Mouse (Mus musculus) CH12.LX (cell line): ENCODE data around the gene Gucy2e. TPM values are rescaled to one million over a fixed set of nuclear protein-coding genes. Genes with fewer than 3 reads are reported as not detected.

Experiments used
- DNase-seq: peaks from one replicate; pipeline ENCODE4 v3.0.0-alpha.2; 2013; ENCODE audit errors: extremely low read depth
- H3K27ac ChIP-seq: 2 replicates; pipeline ENCODE4 v1.5.1; 2012; ENCODE audit warnings: low read depth, mild to moderate bottlenecking, control low read depth, moderate library complexity; ENCODE audit not compliant: insufficient read depth
- H3K27me3 ChIP-seq: replicated peaks from 2 replicates; pipeline ENCODE3; 2012; ENCODE audit warnings: inconsistent platforms
- H3K36me3 ChIP-seq, 2 experiments: replicated peaks in 1 of 2; 2 replicates each; pipeline versions ENCODE3 to v1.6.1; 2012; ENCODE audit warnings: inconsistent platforms in 1 of 2, low read length in 1 of 2, mild to moderate bottlenecking in 1 of 2, mixed read lengths in 1 of 2, moderate library complexity in 1 of 2; ENCODE audit not compliant: control insufficient read depth in 1 of 2, insufficient read depth in 1 of 2
- H3K4me1 ChIP-seq, 2 experiments: 2 replicates each; pipeline ENCODE4 v1.6.1; 2012; ENCODE audit warnings: inconsistent platforms in 1 of 2, moderate library complexity in 1 of 2; ENCODE audit not compliant: insufficient read depth in 2 of 2, control insufficient read depth in 1 of 2
- H3K4me2 ChIP-seq: 2 replicates; pipeline ENCODE4 v1.6.1; 2012; ENCODE audit warnings: low read depth, mild to moderate bottlenecking, control low read depth; ENCODE audit not compliant: poor library complexity, insufficient read depth, severe bottlenecking
- H3K4me3 ChIP-seq, 3 experiments: fragments of 150-350 bp in 1 of 3; sonication (generic) in 1 of 3; replicated peaks in 1 of 3; 2 replicates each; pipeline versions ENCODE3 to v1.5.1; 2011 to 2012; ENCODE audit warnings: low read depth in 2 of 3, low read length in 2 of 3, mild to moderate bottlenecking in 2 of 3, moderate library complexity in 2 of 3, control low read depth in 1 of 3, improper control_type of control experiment in 1 of 3, inconsistent platforms in 1 of 3, mixed read lengths in 1 of 3; ENCODE audit not compliant: poor library complexity in 1 of 3
- H3K79me2 ChIP-seq: replicated peaks from 2 replicates; pipeline ENCODE4 v1.6.1; 2012; ENCODE audit warnings: mild to moderate bottlenecking, moderate library complexity; ENCODE audit not compliant: control insufficient read depth, poor library complexity, insufficient read depth, severe bottlenecking; ENCODE audit errors: extremely low read depth
- H3K9ac ChIP-seq: 2 replicates; pipeline ENCODE4 v1.6.1; 2012; ENCODE audit warnings: low read depth, mild to moderate bottlenecking, control low read depth, moderate library complexity; ENCODE audit not compliant: insufficient read depth
- H3K9me3 ChIP-seq: replicated peaks from 2 replicates; pipeline ENCODE3; 2012; ENCODE audit warnings: low read length, inconsistent platforms, mixed read lengths
- BHLHE40 ChIP-seq: IDR thresholded peaks from 2 replicates; pipeline ENCODE4 v1.6.1; 2011; ENCODE audit warnings: mild to moderate bottlenecking, low read depth, low read length, improper control_type of control experiment
- CHD1 ChIP-seq: IDR thresholded peaks from 2 replicates; pipeline ENCODE4 v1.6.1; 2012; ENCODE audit warnings: low read depth, low read length, improper control_type of control experiment, inconsistent platforms
- CHD2 ChIP-seq: IDR thresholded peaks from 2 replicates; pipeline ENCODE4 v1.6.1; 2011; ENCODE audit warnings: low read length, improper control_type of control experiment
- CTCF ChIP-seq, 2 experiments: IDR thresholded peaks in 1 of 2; conservative IDR thresholded peaks in 1 of 2; 2 replicates each; pipeline ENCODE4 v1.5.1; 2011 to 2012; ENCODE audit warnings: low read depth in 2 of 2, low read length in 2 of 2, improper control_type of control experiment in 1 of 2, inconsistent platforms in 1 of 2, mild to moderate bottlenecking in 1 of 2, moderate library complexity in 1 of 2
- E2F4 ChIP-seq: IDR thresholded peaks from 2 replicates; pipeline ENCODE4 v1.6.1; 2011; ENCODE audit warnings: low read depth, low read length, improper control_type of control experiment; ENCODE audit not compliant: insufficient replicate concordance
- ELF1 ChIP-seq: IDR thresholded peaks from 2 replicates; pipeline ENCODE4 v1.6.1; 2014; ENCODE audit warnings: low read depth, mild to moderate bottlenecking, inconsistent platforms, low read length, improper control_type of control experiment
- EP300 ChIP-seq: IDR thresholded peaks from 2 replicates; pipeline ENCODE4 v1.6.1; 2011; ENCODE audit warnings: low read length, improper control_type of control experiment
- ETS1 ChIP-seq: conservative IDR thresholded peaks from 2 replicates; pipeline ENCODE4 v1.6.1; 2012; ENCODE audit warnings: low read depth, mild to moderate bottlenecking, inconsistent platforms, low read length, improper control_type of control experiment, moderate library complexity
- GABPA ChIP-seq: IDR thresholded peaks from 2 replicates; pipeline ENCODE4 v1.6.1; 2012; ENCODE audit warnings: low read depth, low read length, improper control_type of control experiment, inconsistent platforms; ENCODE audit not compliant: insufficient replicate concordance
- HCFC1 ChIP-seq: IDR thresholded peaks from 2 replicates; pipeline ENCODE4 v1.6.1; 2012; ENCODE audit warnings: low read depth, mild to moderate bottlenecking, inconsistent platforms, low read length, improper control_type of control experiment
- IRF4 ChIP-seq: IDR thresholded peaks from 2 replicates; pipeline ENCODE4 v1.6.1; 2014; ENCODE audit warnings: low read depth, mild to moderate bottlenecking, inconsistent platforms, low read length, improper control_type of control experiment
- JUN ChIP-seq: IDR thresholded peaks from 2 replicates; pipeline ENCODE4 v1.6.1; 2011; ENCODE audit warnings: low read depth, mild to moderate bottlenecking, low read length, improper control_type of control experiment, moderate library complexity; ENCODE audit not compliant: insufficient read depth
- JUND ChIP-seq: conservative IDR thresholded peaks from 2 replicates; pipeline ENCODE4 v1.6.1; 2011; ENCODE audit warnings: low read depth, low read length, improper control_type of control experiment
- KAT2A ChIP-seq: IDR thresholded peaks from 2 replicates; pipeline ENCODE4 v1.6.1; 2012; ENCODE audit warnings: low read length, improper control_type of control experiment, inconsistent platforms; ENCODE audit not compliant: insufficient replicate concordance
- MAFK ChIP-seq: IDR thresholded peaks from 2 replicates; pipeline ENCODE4 v1.6.1; 2011; ENCODE audit warnings: low read length, improper control_type of control experiment; ENCODE audit not compliant: insufficient replicate concordance
- MAX ChIP-seq: IDR thresholded peaks from 2 replicates; pipeline ENCODE4 v1.6.1; 2011; ENCODE audit warnings: low read length, improper control_type of control experiment
- MAZ ChIP-seq: IDR thresholded peaks from 2 replicates; pipeline ENCODE4 v1.6.1; 2012; ENCODE audit warnings: low read depth, mild to moderate bottlenecking, inconsistent platforms, low read length, improper control_type of control experiment, moderate library complexity
- MEF2A ChIP-seq: IDR thresholded peaks from 2 replicates; pipeline ENCODE4 v1.6.1; 2014; ENCODE audit warnings: low read depth, mild to moderate bottlenecking, inconsistent platforms, low read length, improper control_type of control experiment, borderline replicate concordance
- MXI1 ChIP-seq: IDR thresholded peaks from 2 replicates; pipeline ENCODE4 v1.6.1; 2011; ENCODE audit warnings: mild to moderate bottlenecking, low read depth, low read length, improper control_type of control experiment
- MYC ChIP-seq: IDR thresholded peaks from 2 replicates; pipeline ENCODE4 v1.6.1; 2011; ENCODE audit warnings: low read depth, mild to moderate bottlenecking, improper control_type of control experiment, low read length
- NELFE ChIP-seq: IDR thresholded peaks from 2 replicates; pipeline ENCODE4 v1.6.1; 2011; ENCODE audit warnings: low read depth, low read length, improper control_type of control experiment
- NRF1 ChIP-seq: IDR thresholded peaks from 2 replicates; pipeline ENCODE4 v1.6.1; 2014; ENCODE audit warnings: low read depth, mild to moderate bottlenecking, inconsistent platforms, low read length, improper control_type of control experiment, moderate library complexity
- PAX5 ChIP-seq: IDR thresholded peaks from 2 replicates; pipeline ENCODE4 v1.6.1; 2012; ENCODE audit warnings: low read length, inconsistent platforms, mixed read lengths
- POLR2A ChIP-seq: IDR thresholded peaks from 2 replicates; pipeline ENCODE4 v1.6.1; 2011; ENCODE audit warnings: low read depth, mild to moderate bottlenecking, improper control_type of control experiment, low read length
- POLR2AphosphoS2 ChIP-seq: IDR thresholded peaks from 2 replicates; pipeline ENCODE4 v1.6.1; 2011; ENCODE audit warnings: low read depth, low read length, improper control_type of control experiment
- RAD21 ChIP-seq: IDR thresholded peaks from 2 replicates; pipeline ENCODE4 v1.6.1; 2011; ENCODE audit warnings: low read depth, mild to moderate bottlenecking, low read length, improper control_type of control experiment, moderate library complexity
- RCOR1 ChIP-seq: conservative IDR thresholded peaks from 2 replicates; pipeline ENCODE4 v1.6.1; 2012; ENCODE audit warnings: low read depth, mild to moderate bottlenecking, inconsistent platforms, low read length, improper control_type of control experiment
- SIN3A ChIP-seq: IDR thresholded peaks from 2 replicates; pipeline ENCODE4 v1.6.1; 2012; ENCODE audit warnings: low read length, improper control_type of control experiment, inconsistent platforms
- SMC3 ChIP-seq: IDR thresholded peaks from 2 replicates; pipeline ENCODE4 v1.6.1; 2011; ENCODE audit warnings: low read depth, low read length, improper control_type of control experiment
- TBP ChIP-seq: conservative IDR thresholded peaks from 2 replicates; pipeline ENCODE4 v1.6.1; 2011; ENCODE audit warnings: low read depth, low read length, improper control_type of control experiment
- TCF12 ChIP-seq: IDR thresholded peaks from 2 replicates; pipeline ENCODE4 v1.6.1; 2014; ENCODE audit warnings: low read depth, mild to moderate bottlenecking, inconsistent platforms, low read length, improper control_type of control experiment
- UBTF ChIP-seq: IDR thresholded peaks from 2 replicates; pipeline ENCODE4 v1.6.1; 2012; ENCODE audit warnings: low read depth, mild to moderate bottlenecking, inconsistent platforms, low read length, improper control_type of control experiment, moderate library complexity
- USF1 ChIP-seq: IDR thresholded peaks from 2 replicates; pipeline ENCODE4 v1.6.1; 2014; ENCODE audit warnings: low read depth, mild to moderate bottlenecking, inconsistent platforms, low read length, improper control_type of control experiment
- USF2 ChIP-seq: conservative IDR thresholded peaks from 2 replicates; pipeline ENCODE4 v1.6.1; 2011; ENCODE audit warnings: low read depth, low read length, improper control_type of control experiment
- ZC3H11A ChIP-seq: IDR thresholded peaks from 2 replicates; pipeline ENCODE4 v1.6.1; 2012; ENCODE audit warnings: low read depth, mild to moderate bottlenecking, inconsistent platforms, low read length, improper control_type of control experiment
- ZKSCAN1 ChIP-seq: IDR thresholded peaks from 2 replicates; pipeline ENCODE4 v1.6.1; 2012; ENCODE audit warnings: low read depth, inconsistent platforms, low read length, improper control_type of control experiment, borderline replicate concordance
- ZMIZ1 ChIP-seq: IDR thresholded peaks from 2 replicates; pipeline ENCODE4 v1.6.1; 2012; ENCODE audit warnings: low read depth, mild to moderate bottlenecking, inconsistent platforms, low read length, improper control_type of control experiment
- ZNF384 ChIP-seq: IDR thresholded peaks from 2 replicates; pipeline ENCODE4 v1.6.1; 2012; ENCODE audit warnings: low read depth, low read length, improper control_type of control experiment, inconsistent platforms
- dilution Hi-C: fragments of 300-500 bp; cut with MboI; formaldehyde crosslinking; loops from 2 replicates; pipeline ENCODE4 v1.14.3; 2020; ENCODE audit warnings: low sequenced_read_pairs; ENCODE audit not compliant: extremely low pct_unique_long_range_greater_than_20kb, extremely low pct_ligation_motif_present
- in situ Hi-C: fragments of 300-500 bp; cut with MboI; formaldehyde crosslinking; loops from 3 replicates; pipeline ENCODE4 v1.14.3; 2019; ENCODE audit warnings: low sequenced_read_pairs, low pct_ligation_motif_present, low pct_unique_long_range_greater_than_20kb, mixed read lengths
- polyA plus RNA-seq: library from polyadenylated mRNA; unstranded; fragments of >175 nt; gene quantifications from 2 replicates; pipeline ENCODE4 v1.2.1, GENCODE M21; 2012; ENCODE audit warnings: low read depth; ENCODE audit not compliant: insufficient read length
- total RNA-seq, 2 experiments: library from RNA; depleted of rRNA; stranded (reverse); fragments of 300-350 nt in 1 of 2; fragments of >200 nt in 1 of 2; gene quantifications; 2 replicates each; pipeline ENCODE4 v1.2.3; 2012 to 2014

The Gucy2e gene
- total and polyA plus RNA-seq, 3 experiments: 0.03 TPM; not detected in 2

GRCm38 (mm10) chr11:69266253-69266652 is 29.4 kb upstream of the Gucy2e start:
- H3K4me2 ChIP-seq: peak overlapping the region; percentile 89
- peaks cover 4 to 54% of the 10 kb centered on the region in 2 experiments; a peak in 3 of 4 replicates for H3K4me1 ChIP-seq
- H3K9ac ChIP-seq: peak overlapping the region; percentile 69
- H3K36me3 ChIP-seq: no peaks in the 10 kb centered on the region
- H3K27ac ChIP-seq: peak overlapping the region; percentile 69
- H3K27me3 ChIP-seq: no peaks in the 10 kb centered on the region
- DNase-seq: peak; percentile 96
- TF ChIP-seq KAT2A: 0 out of 2 replicates have a peak, but pooled peaks have one; percentile 47
- TF ChIP-seq USF1: peak; percentile 78
- TF ChIP-seq ETS1: peak; percentile 86
- TF ChIP-seq JUN: peak; percentile 38
- peak; percentile 83 for TF ChIP-seq BHLHE40
- no peak for TF ChIP-seq E2F4
- no peak for TF ChIP-seq ZMIZ1
- peak; percentile 85; the same call in 1 of the 2 replicates for TF ChIP-seq MAX
- peak; percentile 16; the same call in 1 of the 2 replicates for TF ChIP-seq ZKSCAN1
- TF ChIP-seq SMC3: no peak
- TF ChIP-seq ELF1: peak; percentile 78
- TF ChIP-seq RCOR1: 0 out of 2 replicates have a peak, but pooled peaks have one; percentile 39
- peak; percentile 79 for TF ChIP-seq NRF1
- peak; percentile 55; the same call in 1 of the 2 replicates for TF ChIP-seq ZNF384
- peak; percentile 75; the same call in 1 of the 2 replicates for TF ChIP-seq SIN3A
- TF ChIP-seq MAFK: 0 out of 2 replicates have a peak, but pooled peaks have one; percentile 56
- TF ChIP-seq POLR2A: peak; percentile 59
- peak; percentile 90; the same call in 1 of the 2 replicates for TF ChIP-seq MYC
- peak; percentile 87 for TF ChIP-seq TCF12
- TF ChIP-seq CHD2: peak; percentile 94
- peak; percentile 86 for TF ChIP-seq IRF4
- no peak for TF ChIP-seq PAX5
- TF ChIP-seq UBTF: no peak
- TF ChIP-seq HCFC1: peak; percentile 63
- peak; percentile 60 for TF ChIP-seq NELFE
- TF ChIP-seq USF2: peak; percentile 70
- peak; percentile 75 for TF ChIP-seq TBP
- TF ChIP-seq MXI1: peak; percentile 75; the same call in 1 of the 2 replicates
- peak; percentile 56 for TF ChIP-seq JUND
- no peak for TF ChIP-seq ZC3H11A
- 0 out of 4 replicates have a peak, but pooled peaks of 1 of the 2 experiments have one; percentile 1 for TF ChIP-seq CTCF (conservative IDR thresholded peaks at IDR 0.05 in 1 of 2, IDR thresholded peaks at IDR 0.05 in 1 of 2; ENCODE audit: low read depth in 2 of 2, low read length in 2 of 2)
- no peak for TF ChIP-seq POLR2AphosphoS2
- TF ChIP-seq RAD21: no peak; the same call in 1 of the 2 replicates
- TF ChIP-seq GABPA: no peak; the same call in 1 of the 2 replicates
- TF ChIP-seq MAZ: peak; percentile 88
- TF ChIP-seq CHD1: peak; percentile 91; the same call in 1 of the 2 replicates
- TF ChIP-seq MEF2A: peak; percentile 95
- peak; percentile 76 for TF ChIP-seq EP300
- TF ChIP-seq, all 38 proteins: peak for 29
- no peaks in the 10 kb centered on the region for H3K9me3 ChIP-seq
- dilution Hi-C loops: no loop called here
- no peaks in the 10 kb centered on the region for H3K79me2 ChIP-seq
- H3K4me3 ChIP-seq: peak overlapping the region in 2 of 3 experiments; percentile 20 to 38
- in situ Hi-C loops: loop anchor here (5.0 kb wide), 2 partner anchors 101 to 131 kb away; partner anchors contain the start of genes Chd3, Cyb5d1, Naa38 and Tmem88
